Mouse (Mus musculus): Measurements from ENCODE around the gene Stxbp6.
"Not testable (repeated sequence)": the region's sequence is repeated elsewhere in the genome, so short reads cannot be mapped to it uniquely, and the experiment has no call there.

Stxbp6 gene

DNA sequence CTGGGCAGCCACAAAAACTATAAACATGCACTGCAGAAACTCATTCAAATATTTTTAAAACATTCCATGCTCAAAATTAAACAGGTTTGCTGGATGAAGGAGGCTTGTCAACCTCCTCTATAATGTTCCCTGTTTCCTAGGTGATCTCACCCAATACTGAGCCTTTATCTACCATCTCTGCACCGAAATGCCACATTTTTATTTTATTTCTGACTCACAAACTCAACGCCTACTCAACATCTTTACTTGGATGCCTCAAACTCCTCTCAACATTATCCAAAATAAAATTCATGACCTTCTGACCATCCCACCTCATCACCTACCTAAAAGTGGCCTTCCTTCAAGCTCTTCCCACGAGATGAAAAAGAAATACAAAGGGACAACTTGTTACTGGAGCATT, 18.1 kb downstream of the Stxbp6 start:
- no peak for DNase-seq (ENCODE audit: low read depth)

DNA sequence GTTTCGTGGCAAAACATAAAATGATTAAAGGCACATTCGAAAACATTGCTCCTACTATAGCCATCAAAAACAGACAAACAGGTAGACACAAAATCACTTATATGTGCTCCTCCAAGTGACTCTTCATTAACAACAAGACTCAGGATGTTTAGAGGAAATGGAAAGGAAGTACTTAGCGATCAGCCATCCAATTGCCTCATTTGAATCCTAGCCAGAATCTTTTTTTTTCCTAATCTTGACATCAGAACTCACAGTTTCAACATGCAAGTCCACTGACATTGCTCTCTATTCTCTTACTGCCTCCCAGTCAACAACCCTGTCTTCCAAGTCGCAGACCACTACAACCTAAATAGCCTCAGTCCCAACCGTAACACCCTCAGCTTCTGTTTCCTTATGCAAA, 21.2 kb downstream of the Stxbp6 start:
- no peak for DNase-seq (ENCODE audit: low read depth)

DNA sequence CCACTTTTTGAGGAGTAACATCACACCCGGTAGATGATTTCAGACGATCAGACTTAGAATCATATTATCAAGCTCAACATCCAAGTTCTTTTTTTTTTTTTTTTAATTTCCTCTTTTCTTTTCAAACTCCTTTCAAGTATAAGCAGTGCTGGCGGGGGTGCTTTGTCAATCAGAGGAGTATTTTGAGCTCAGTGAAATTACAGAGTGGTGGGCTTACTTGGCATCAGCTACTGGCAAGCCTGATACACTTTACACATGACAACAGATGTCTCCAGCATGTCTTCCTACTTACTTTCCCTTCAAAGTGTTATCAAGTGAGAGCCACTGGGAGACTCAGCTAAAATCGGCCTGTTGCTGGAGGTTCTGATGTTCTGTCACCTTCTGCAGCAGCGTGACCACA, 21.6 kb downstream of the Stxbp6 start:
- no peak for DNase-seq (ENCODE audit: low read depth)

DNA sequence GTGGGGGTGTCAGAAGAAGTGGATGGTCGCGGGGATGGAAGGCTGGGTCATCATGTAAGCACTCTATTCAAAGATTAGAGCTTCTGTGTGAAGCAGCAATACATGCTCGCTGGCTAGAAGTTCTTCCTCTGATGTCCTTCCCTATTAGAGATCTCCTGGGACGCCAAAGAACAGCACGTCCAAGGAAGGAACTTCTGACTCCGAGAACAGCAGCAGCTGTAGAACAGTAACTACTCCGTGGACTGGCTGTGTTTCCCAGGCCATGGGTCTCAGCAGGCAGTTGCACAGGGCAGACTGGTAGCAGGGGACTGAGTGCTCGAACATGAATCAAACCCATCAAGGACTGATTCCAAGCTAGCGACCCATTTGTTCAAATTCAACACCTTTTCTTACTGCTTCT, 24.6 kb downstream of the Stxbp6 start:
- DNase-seq (ENCODE audit: low read depth), result no peak

DNA sequence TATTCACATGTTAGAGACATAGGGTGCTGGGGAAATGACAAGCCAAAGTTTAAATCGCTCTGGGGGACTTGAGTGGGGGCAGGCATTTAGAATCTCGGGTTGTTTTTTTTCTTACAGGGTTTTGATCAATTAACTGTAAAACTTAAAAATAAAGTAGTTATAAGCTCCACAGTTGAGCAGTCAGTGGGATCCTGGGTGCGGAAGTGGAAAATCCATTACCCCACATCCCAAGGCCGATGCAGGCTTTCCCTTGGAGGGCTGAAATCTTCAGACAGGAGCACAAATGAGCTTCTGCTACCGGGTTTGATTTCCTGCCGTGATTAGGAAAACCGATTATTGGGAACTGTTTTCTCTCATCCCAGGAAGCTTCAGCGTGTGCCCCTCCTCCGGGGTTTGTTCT, 26.8 kb downstream of the Stxbp6 start:
- not testable (repeated sequence) for DNase-seq (ENCODE audit: low read depth)

DNA sequence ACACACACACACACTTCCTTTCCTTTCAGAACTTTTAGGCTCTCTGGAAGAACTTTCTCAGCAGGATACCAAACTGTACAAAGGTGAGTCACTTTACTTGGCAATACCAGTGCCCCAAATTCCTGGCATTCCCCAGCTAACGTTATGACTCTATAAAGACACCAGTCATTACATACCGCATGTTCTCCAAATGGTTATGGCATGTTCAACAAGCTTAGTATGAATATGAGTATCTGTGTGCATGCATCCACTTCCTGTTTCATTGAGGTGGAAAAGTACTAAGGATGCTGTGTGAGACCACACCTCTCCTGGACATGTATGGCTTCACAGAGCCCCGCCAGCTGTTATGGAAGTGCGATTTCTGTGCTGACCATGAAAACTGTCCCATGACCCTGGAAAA, 27.3 kb downstream of the Stxbp6 start:
- DNase-seq (ENCODE audit: low read depth), result no peak

DNA sequence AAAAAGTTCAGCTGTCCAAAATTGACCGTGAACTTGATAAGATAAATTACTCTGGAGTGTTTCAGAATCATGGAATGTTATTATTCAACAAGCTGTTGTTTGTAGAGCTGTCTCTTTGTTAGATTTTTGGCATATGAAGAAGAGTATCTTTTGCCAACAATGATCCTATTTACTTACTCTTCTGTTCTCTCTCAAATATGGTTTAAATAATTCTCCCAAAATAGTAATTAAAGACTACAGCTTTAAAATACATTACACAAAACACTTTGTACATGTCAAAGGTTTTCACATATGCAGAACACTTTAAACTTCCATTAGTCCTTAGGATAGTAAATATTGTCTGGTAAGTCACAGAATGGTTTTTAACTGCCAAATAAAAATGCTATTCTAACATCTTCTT, 29.9 kb downstream of the Stxbp6 start:
- no peak for DNase-seq (ENCODE audit: low read depth)

DNA sequence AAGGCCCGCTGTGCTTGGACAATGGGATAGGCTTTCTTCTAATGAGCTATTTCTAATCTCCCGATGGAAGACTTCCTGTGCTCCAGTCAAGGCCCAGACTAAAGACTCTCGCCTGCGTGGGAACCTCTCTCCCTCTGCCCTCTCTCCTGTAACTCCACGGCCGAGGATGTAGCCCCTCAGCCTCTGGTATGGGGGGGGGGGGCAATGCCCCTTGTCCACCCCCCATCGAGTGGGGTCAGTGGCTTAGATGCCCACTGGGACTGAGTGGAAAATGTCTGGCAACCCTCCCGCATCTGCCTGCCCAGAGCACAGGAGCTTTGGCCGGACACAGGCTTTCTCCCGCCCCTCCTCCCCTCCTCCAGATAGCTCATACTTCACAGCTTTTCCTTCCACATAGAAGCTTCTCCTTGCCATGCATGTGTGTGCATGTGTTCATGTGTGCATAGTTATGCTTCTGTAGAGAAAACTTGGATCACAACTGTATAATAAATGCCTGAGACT, 31.9 kb downstream of the Stxbp6 start:
- DNase-seq (ENCODE audit: low read depth), result no peak

DNA sequence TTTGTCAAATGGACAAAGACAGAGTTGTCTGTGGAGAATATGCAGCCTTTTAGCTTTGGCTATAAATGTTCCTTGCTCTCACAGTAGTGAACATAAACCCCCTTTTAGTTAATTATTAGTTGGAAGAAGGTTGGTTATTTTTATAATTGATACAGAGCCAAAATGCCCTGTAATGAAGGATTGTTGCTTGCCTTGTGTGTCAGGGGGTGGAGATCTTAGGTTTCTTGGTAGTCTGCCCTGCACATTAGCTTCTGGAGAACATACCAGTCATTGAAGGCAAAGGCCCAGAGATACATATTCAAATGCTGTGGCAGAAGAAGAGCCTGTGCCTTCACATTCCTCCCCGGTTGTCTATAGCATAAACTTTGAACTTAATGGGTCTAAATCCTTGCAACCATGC, 37.0 kb downstream of the Stxbp6 start:
- no peak for DNase-seq (ENCODE audit: low read depth)

DNA sequence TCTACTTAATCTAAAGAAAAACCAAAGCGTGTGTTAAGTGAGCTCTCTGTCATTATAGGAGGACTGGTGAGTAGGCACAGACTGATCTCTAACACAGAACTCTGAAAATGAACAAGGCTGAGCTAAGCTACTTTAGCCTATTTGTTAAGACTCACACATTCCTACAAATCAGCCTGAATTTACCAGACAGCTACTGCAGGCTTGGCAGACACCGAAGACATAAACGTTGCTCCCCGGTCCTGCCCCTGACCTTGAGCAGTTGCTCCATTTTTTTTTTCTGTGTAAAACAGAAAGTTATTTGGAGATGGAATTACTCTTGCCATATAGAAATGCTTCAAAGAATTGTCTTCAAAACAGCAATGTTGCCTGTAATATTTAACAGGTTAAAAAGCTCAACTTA, 37.4 kb downstream of the Stxbp6 start:
- DNase-seq (ENCODE audit: low read depth), result no peak

DNA sequence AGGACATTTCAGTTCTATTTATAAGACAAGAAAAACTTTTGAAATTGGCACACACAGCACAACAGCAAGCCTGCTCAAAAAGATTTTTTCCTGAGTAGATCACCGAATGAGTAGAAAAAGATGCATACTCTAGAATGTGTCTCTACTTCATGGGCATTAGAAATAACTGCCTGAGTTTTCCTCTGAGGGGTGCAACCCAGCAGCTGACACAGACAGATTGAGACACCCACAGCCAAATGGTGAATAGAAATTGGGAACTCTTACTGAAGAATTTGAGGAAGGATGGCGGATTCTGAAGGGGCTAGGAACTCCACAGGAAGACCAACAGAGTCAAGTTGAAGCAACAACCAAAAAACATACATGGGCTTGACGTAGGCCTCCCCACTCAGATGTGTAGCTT, 43.8 kb downstream of the Stxbp6 start:
- DNase-seq (ENCODE audit: low read depth), result no peak

DNA sequence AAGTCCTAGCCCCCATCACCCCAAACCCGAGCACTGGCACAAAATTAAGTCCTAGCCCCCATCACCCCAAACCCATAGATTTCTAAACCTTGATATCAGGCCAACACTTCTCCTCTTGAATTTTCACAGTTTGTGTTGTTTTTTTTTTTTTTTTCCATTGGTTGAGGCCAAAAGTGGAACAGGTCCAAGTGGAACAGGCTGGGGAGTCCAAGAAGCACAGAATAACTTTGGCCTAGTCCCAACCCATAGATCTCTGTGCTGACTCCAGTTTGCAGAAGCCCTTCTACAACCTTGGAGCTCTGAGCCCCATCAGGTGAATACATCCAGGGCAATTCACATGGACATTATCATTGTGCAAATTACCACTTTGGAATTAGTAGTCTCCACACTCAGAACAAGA, 48.2 kb downstream of the Stxbp6 start:
- no peak for DNase-seq (ENCODE audit: low read depth)

DNA sequence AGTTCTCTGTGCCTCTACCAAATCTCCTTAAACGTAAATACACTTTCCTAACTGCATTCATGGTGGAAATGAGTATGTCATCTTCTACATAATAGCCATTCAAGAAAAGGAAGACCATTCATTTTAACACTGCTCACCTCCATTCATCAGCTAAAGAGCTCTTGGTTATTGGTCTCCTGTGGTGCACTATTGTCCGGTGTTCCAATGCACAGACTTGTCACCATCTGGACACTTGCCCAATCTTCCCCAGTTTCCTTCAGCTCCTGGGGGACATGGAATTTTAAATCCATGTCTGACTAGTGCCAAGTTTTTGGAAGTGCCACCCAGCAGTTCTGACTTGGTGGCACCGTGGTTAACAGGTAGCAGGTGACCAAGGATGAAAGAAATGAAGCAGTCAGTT, 54.5 kb downstream of the Stxbp6 start:
- DNase-seq (ENCODE audit: low read depth), result no peak

DNA sequence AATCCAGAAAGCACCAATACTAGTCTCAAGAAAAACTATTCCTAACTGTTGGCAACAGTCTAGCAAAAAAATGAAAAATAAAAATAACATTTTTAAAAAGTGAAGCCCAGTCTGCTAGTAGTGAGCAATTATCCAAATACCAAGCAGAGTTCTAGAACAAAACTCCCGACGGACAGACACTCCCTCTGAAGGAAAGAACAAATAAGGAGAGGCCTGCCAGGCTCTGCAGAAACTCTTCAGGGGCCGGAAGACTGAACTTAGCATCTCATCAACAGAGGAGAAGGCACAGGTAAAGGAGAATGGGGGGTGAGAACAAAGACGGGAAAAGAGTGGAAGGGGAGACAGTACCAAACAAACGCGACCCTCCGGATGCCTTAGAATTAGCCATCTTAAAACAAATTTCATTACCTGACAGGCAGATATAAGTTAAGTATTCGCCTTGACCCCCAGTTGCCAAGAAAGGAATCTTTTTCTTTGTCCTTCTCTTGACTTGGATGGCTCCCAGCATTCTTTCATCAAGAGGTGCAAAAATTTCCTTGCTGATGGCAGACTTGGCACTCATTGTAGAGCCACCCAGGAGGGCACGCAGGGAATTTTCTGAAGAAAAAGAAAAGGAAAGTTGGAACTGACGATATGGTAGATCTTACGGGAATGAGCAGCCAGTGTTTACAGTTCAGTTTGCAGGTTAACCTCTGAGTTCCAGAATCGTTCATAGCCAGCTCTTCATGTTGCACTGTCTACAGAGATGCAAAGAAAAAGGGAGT, 55.3 kb downstream of the Stxbp6 start:
- DNase-seq (ENCODE audit: low read depth), result no peak

DNA sequence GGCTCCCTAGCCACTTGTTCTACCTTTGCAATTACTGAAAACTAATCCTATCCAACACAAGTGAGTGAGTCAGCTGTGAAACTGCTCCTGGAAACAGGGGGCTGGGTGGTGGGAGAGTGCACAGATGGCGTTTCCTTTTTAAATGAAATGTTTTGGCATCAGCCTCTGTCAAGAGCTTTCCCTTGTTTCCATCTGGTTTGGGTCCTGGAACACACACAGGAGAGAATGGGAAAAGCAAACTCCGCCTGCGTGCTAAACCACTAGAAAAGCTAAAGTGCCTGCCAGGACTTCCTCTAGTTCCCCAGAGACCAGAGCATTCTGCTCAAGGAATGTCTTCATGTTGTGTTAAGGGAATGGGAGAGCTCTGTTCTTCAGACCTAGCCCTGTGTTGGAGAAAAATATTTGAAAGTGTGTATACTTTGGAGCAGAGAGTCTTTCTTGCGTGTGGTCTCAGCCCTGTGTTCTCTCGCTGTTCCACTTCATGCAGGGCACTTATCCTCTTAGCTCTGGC, 61.2 kb downstream of the Stxbp6 start:
- no peak for DNase-seq (ENCODE audit: low read depth)

DNA sequence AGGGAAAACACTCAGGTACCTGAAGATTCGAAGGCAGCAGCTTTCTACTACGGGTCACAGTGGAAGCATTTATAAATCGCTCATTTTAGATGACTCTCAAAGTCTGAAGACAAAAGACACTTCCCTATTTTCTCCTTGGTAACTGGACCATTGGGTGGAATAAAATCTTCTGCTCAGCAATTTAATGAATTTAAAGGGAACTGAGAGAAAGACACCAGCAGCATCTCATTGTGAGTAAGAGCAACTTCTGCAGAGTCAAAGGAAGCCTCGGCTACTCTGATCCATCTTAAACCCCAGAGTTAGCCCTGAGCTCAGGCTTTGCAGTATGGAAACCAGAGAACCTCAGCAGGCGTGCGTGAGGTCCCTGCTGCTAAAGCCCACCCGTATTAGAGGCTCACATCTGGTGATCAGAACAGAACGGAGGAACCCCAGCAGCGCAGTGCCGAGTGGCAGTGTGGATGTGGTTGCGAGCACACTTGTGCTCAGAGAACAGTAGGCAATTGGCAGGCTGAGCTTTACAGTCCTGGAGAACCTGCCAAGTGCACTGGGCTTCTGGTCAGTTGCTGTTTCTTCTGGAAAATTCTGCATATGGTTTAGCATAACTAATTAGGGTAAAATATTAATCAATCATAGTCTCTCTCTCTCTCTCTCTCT, 62.9 kb downstream of the Stxbp6 start:
- DNase-seq (ENCODE audit: low read depth), result no peak

DNA sequence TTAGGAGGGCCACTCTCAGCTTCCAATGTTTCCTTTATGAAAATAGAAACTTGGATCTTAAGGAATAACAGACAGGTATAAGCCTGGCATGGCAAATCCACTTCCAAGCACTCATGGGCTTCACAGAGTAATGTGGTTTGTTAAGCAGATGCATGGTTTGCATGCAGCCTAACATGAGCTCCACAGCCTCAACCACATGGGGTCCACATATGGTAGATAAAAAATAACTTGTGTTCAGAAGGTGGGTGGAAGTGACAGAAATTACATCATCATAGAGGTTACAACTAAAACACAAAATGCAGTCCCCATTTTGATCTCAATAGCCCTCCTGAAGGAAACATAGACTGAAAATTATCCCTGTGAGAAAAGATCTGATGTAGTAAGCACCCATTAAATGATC, 63.5 kb downstream of the Stxbp6 start:
- no peak for DNase-seq (ENCODE audit: low read depth)

DNA sequence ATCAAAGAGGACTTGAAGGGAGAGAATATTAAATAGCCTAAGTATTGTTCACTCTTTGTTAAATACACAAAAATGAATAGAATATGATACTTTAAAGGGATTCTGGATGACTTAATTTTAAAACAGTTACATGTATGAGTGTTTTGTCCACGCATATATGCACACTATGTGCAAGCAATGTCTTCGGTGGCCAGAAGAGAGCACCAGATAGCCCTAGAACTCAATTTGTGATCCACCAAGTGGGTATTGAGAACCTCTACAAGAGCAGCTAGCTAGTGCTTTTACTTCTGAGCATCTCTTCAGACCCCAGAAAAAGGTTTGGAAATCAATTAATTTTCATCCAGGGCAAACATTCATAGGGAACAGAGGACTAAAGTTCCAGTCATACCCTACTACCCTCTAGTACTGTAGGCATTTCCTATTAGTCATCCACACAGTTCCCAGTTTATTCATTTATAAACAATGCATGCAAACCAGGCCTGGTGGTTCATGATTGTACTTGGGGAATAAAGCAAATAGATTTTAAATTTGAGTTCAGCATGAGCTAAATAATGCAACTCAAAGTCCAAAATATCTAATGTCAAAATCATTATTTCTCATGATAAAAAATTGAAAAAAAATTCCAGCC, 64.4 kb downstream of the Stxbp6 start:
- DNase-seq (ENCODE audit: low read depth), result no peak

DNA sequence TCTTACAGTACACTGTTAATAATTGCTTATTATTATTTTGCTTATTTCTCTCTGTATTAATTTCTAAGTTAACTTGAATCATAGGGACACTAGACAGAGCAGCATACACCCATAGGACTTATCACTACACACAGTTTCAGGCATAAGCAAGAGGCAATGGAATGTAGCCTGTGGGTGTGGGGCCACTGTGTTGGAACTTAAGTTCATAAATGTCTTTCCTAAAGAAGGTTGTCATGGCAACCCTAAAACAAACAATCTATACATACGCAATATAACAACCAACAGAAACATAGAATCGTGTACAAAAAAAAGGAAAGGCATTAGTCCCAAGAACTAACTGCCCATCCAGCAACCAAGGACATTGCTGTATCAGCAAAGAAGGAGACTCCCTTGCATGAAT, 67.9 kb downstream of the Stxbp6 start:
- no peak for DNase-seq (ENCODE audit: low read depth)

DNA sequence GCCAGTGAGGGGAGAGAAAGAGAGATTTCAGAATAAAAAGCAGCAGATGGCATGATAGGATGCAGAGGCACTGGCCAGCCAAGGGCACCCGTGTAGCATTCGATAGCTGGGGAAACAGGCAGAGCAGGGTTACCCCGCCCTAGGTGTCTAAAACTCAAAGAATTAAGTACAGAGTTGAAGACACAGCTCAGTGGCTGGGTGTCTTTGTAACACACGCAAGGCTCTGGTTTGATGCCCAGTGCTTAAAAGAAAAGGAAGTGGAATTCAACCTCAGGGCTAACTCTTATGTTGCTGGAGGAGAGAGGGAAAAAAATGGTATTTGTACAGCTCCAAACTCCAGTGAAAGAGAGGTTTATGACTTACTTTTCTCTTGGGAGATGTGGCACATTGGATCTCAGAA, 68.5 kb downstream of the Stxbp6 start:
- no peak for DNase-seq (ENCODE audit: low read depth)

DNA sequence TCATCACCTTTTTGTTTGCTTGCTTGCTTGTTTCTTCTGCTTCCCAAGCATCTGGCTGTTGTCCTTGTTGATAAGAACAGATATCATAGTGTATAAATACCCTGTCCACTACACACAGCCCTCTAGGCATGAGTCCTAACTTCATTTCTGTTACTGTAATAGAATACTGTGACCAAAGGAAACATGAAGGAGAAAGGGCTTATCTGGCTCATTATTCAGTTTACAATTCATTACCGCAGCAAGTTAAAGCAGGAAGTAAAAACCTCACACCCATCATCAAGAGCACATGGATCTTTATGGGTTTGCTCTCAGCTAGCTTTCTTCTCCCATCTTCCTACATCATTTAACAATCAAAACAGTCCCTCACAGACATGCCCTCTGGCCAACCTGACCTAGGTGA, 72.5 kb downstream of the Stxbp6 start:
- no peak for DNase-seq (ENCODE audit: low read depth)

DNA sequence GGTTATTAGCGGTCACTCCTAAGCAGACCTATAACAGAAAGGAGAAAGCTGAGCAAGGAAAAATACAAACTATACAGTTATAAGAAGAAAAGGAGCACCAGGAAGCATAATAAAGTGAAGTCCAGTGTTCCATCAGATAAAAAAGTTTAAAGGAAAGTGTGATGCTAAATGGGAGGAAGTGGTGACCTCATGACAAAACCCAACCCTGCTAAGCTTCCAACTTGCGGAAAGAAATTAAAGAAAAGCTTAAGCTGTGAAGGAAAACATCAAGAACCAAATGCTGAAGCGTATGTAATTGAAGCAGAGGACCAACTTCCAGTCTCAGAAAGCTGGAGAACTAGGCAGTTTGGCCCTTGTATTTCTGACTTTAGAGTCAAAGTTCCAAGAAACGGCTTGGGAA, 77.1 kb downstream of the Stxbp6 start:
- no peak for DNase-seq (ENCODE audit: low read depth)

DNA sequence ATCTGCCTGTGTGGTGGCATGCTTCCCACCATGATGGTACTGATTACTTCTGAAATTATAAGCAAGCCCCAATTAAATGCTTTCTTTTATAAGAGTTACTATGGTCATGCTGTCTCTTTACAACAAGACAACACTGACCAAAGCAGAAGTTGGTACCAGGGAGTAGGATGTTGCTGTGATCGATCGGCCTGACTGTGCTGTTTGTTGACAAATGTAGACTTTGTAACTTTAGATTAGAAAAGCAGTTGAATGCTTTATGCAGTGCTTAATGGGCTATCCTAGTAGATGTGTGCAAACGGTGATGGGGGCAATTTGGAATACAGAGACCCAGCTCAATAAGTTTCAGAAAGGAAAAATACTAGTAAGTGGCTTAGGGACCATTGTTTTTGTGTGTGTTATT, 77.6 kb downstream of the Stxbp6 start:
- no peak for DNase-seq (ENCODE audit: low read depth)
